Mouse (Mus musculus) mesoderm, embryonic 11.5 days (tissue): ENCODE results near the gene Kank4.
A peak's percentile ranks its signal among the peaks of the same experiment; 100 is the strongest.
"Not testable (repeated sequence)": the region's sequence is repeated elsewhere in the genome, so short reads cannot be mapped to it uniquely, and the experiment has no call there.

ENCODE experiments used
- DNase-seq: peaks from one replicate; pipeline ENCODE4 v3.0.0-alpha.2; 2012; ENCODE audit warnings: low read depth, low spot score

The Kank4 gene

GRCm38 (mm10) chr4:98834782-98835181, 17.4 kb upstream of the Kank4 start:
- no peak for DNase-seq

- DNase-seq: no peak
These were observed 14.4 kb upstream of the Kank4 start for GRCm38 (mm10) chr4:98831726-98832125.

- DNase-seq: no peak
These were observed 9.4 kb upstream of the Kank4 start for GRCm38 (mm10) chr4:98826701-98827100.

- not testable (repeated sequence) for DNase-seq
These were observed 6.4 kb upstream of the Kank4 start, which contains the start of gene I0C0044D17Rik for GRCm38 (mm10) chr4:98823740-98824139. Gene I0C0044D17Rik (minus strand): TSS chr4:98823840.

GRCm38 (mm10) chr4:98823047-98823446, 5.7 kb upstream of the Kank4 start:
- no peak for DNase-seq

GRCm38 (mm10) chr4:98822478-98822877, 5.1 kb upstream of the Kank4 start:
- DNase-seq: no peak

- DNase-seq: no peak
These were observed 1.9 kb upstream of the Kank4 start for GRCm38 (mm10) chr4:98819216-98819755.

GRCm38 (mm10) chr4:98816807-98817183, 542 bp downstream of the Kank4 start:
- DNase-seq: no peak

- no peak for DNase-seq
These were observed 11.0 kb downstream of the Kank4 start for GRCm38 (mm10) chr4:98806306-98806705.

- no peak for DNase-seq
These were observed 11.9 kb downstream of the Kank4 start for GRCm38 (mm10) chr4:98805291-98806048.

- no peak for DNase-seq
These were observed 12.7 kb downstream of the Kank4 start for GRCm38 (mm10) chr4:98804476-98805134.

- DNase-seq: no peak
These were observed 15.6 kb downstream of the Kank4 start for GRCm38 (mm10) chr4:98801775-98802174.

GRCm38 (mm10) chr4:98800824-98801223, 16.5 kb downstream of the Kank4 start:
- no peak for DNase-seq

GRCm38 (mm10) chr4:98796591-98797341, 20.6 kb downstream of the Kank4 start:
- no peak for DNase-seq

GRCm38 (mm10) chr4:98795241-98795640, 22.1 kb downstream of the Kank4 start:
- DNase-seq: no peak

GRCm38 (mm10) chr4:98793486-98793885, 23.9 kb downstream of the Kank4 start:
- DNase-seq: no peak

- DNase-seq: no peak
These were observed 26.6 kb downstream of the Kank4 start for GRCm38 (mm10) chr4:98790721-98791120.

- peak; percentile 30 for DNase-seq
These were observed 27.5 kb downstream of the Kank4 start for GRCm38 (mm10) chr4:98789861-98790311.

GRCm38 (mm10) chr4:98789133-98789765, 28.1 kb downstream of the Kank4 start:
- DNase-seq: no peak

- no peak for DNase-seq
These were observed 31.1 kb downstream of the Kank4 start for GRCm38 (mm10) chr4:98786281-98786680.

GRCm38 (mm10) chr4:98785851-98786250, 31.5 kb downstream of the Kank4 start:
- no peak for DNase-seq

- DNase-seq: no peak
These were observed 39.1 kb downstream of the Kank4 start for GRCm38 (mm10) chr4:98778219-98778618.
